Mouse (Mus musculus) embryonic fibroblast, embryonic 13.5 days (primary cell): Measurements from ENCODE around the gene Dner.

ENCODE experiments used
- CTCF ChIP-seq: IDR thresholded peaks from 2 replicates; pipeline ENCODE4 v1.5.1; 2011; ENCODE audit warnings: mild to moderate bottlenecking, control low read depth, low read length, moderate library complexity, borderline replicate concordance; ENCODE audit not compliant: insufficient read depth
- POLR2A ChIP-seq: IDR thresholded peaks from 2 replicates; pipeline ENCODE4 v1.6.1; 2011; ENCODE audit warnings: low read depth, mild to moderate bottlenecking, control low read depth, low read length, moderate library complexity

DNA sequence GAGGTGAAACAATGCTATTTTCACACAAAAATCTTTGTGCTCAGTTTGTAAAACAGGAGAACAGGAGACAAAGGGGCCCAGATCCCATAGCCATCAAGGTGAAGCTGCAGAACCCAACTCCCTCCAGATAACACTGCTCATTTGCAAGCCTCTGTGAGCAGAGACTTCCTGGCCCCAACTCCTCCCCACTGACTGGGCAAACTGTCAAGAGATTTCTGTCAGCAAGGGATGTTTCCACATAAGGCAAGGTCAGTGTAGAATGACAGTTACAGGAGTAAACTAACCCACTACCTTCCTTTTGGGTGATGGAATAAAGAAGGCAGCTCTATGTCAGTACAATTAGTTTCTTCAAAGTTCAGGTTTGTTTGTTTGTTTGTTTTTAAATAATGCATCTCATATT lies 26.8 kb upstream of the Dner start:
- TF ChIP-seq POLR2A (no peak), CTCF (no peak)
